Mouse (Mus musculus): ENCODE results near the gene Sox5. TPM values are rescaled to one million over a fixed set of nuclear protein-coding genes. Genes with fewer than 3 reads are reported as not detected.
A peak's percentile ranks its signal among the peaks of the same experiment; 100 is the strongest.

The Sox5 gene
- polyA plus RNA-seq, 1 experiment from 2014 or later: 14.1 TPM

DNA sequence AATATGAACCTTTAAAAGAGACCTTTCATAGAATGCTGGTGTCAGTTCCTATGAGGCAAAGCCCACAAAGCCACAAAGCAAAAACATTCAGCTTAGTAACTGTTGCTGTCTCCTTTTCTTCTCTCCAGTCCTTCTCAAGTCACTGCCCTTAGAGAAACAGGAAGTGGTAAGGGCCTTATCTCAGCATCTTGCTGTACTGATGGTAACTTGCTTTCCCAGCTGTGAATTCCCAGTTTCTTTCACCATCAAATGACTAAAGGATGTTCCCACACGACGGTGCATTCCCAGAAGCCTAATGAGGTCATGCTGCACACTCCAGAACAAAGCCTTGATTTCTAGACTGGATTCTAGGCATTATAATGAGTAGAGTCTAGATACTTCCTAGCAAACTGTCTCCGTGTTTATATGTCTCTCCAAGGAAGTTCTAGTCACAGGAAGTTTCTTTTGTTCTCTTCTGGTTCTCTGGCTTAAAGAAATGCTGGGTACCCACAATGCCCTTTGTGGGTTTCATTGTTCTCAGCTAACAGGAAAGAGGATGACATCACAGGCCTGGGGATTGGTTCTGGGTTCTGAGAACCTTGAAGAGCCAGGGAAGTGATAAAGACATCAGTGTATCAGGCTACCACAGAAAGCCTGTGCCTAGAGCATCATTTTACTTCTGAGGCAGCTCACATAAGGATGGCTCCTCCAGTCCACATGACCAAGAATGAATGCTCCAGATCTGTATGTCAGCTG is 111.2 kb downstream of the Sox5 start:
- no peak overlapping the region for H3K4me3 ChIP-seq (replicated peaks)
- no peaks in the 10 kb centered on the region for H3K27me3 ChIP-seq
- no peaks in the 10 kb centered on the region for H3K9me3 ChIP-seq (replicated peaks)
- 0 out of 2 replicates have a peak overlapping the region, but pooled peaks have one; percentile 11 for H3K27ac ChIP-seq
- H3K36me3 ChIP-seq: no peaks in the 10 kb centered on the region
- no peaks in the 10 kb centered on the region for H3K4me1 ChIP-seq
- ATAC-seq (replicated peaks; ENCODE audit: low FRiP score): no peak
- H3K4me2 ChIP-seq: no peak overlapping the region
- H3K9ac ChIP-seq: no peak overlapping the region
- 54% methylated on average over 3 of the region's 3 CpGs for WGBS

DNA sequence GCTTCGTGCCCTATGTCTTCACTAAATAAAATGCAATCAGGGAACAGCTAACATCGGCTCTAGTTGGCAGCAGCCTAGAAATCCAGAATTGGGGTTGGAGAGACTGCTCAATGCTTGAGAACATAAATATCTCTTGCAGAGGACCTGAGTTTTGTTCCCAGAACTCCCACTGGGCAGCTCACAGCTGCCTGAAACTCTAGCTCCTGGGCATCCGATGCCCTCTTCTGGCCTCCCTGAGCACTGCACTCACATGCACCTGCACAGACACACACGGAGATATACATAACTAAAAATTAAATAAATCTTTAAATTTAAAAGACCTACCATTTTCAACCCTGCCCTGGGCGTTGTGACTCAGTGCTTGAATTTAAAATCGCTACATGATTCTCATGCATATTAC is 115.2 kb downstream of the Sox5 start:
- 95% methylated on average over 6 of the region's 6 CpGs for WGBS
- Histone ChIP-seq H3K36me3 (no peaks in the 10 kb centered on the region), H3K4me2 (no peak overlapping the region), H3K27me3 (no peaks in the 10 kb centered on the region), H3K9ac (no peak overlapping the region), H3K4me1 (peaks cover under 1% of the 10 kb centered on the region; the same call in 1 of the 2 replicates), H3K27ac (no peak overlapping the region), H3K9me3 (replicated peaks) (no peaks in the 10 kb centered on the region), H3K4me3 (replicated peaks) (no peak overlapping the region)
- ATAC-seq (replicated peaks; ENCODE audit: low FRiP score): no peak

DNA sequence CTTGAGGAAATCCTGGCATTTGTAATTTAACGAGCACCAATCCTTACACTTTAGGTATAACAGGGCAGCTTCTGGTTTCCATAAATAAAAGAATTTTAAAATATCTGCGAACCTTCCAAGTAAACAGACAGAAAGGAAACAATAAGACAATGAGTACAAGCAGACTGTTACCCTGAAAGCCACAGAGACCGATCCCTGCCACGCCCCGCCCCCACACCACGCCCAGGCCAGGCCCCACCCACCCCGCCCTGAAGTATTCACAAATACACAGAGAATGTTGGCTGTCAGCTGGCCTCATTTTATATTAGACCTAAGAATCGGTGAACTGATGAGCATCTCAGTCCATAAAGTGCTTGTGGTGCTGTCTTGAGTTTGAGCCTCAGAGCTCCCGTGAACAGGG is 117.0 kb downstream of the Sox5 start:
- peaks cover 19% of the 10 kb centered on the region for H3K4me1 ChIP-seq
- H3K36me3 ChIP-seq: no peaks in the 10 kb centered on the region
- H3K27me3 ChIP-seq: no peaks in the 10 kb centered on the region
- no peaks in the 10 kb centered on the region for H3K9me3 ChIP-seq (replicated peaks)
- no peak for ATAC-seq (replicated peaks; ENCODE audit: low FRiP score)
- H3K9ac ChIP-seq: no peak overlapping the region
- H3K4me2 ChIP-seq: no peak overlapping the region
- WGBS: 81% methylated on average over 9 of the region's 9 CpGs
- no peak overlapping the region for H3K27ac ChIP-seq
- H3K4me3 ChIP-seq (replicated peaks): no peak overlapping the region

DNA sequence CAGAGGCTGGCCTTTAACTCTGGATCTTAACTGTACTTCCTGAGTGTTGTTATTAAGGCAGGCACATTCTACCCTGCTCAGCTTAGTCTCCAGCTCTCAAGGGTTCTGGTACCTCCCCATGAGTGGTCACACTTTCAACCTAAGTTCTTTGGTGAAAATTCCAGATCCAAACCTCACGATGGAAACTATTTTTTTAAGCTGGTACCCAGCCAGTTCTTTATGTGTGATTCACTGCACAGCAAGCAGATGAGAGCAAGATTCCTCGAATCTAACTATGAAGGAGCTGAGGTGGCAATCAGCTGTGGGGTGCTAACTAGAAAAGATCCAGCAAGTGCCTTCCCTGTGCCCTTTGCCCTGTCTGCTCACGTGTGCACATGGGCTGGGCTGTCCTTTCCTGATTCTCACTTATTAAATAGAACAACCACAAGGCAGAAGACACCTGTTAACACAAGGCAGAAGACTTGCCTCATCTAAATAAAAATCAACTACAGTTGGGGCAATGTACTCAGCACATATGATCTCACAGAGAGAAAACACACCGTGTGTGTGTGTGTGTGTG is 118.2 kb downstream of the Sox5 start:
- peaks cover 23% of the 10 kb centered on the region for H3K4me1 ChIP-seq
- no peak overlapping the region for H3K4me3 ChIP-seq (replicated peaks)
- H3K27ac ChIP-seq: no peak overlapping the region
- no peaks in the 10 kb centered on the region for H3K27me3 ChIP-seq
- no peak overlapping the region for H3K4me2 ChIP-seq
- ATAC-seq (replicated peaks; ENCODE audit: low FRiP score): no peak; the same call in 1 of the 2 replicates
- WGBS: 69% methylated on average over 4 of the region's 4 CpGs
- no peaks in the 10 kb centered on the region for H3K36me3 ChIP-seq
- H3K9ac ChIP-seq: no peak overlapping the region
- no peaks in the 10 kb centered on the region for H3K9me3 ChIP-seq (replicated peaks)

DNA sequence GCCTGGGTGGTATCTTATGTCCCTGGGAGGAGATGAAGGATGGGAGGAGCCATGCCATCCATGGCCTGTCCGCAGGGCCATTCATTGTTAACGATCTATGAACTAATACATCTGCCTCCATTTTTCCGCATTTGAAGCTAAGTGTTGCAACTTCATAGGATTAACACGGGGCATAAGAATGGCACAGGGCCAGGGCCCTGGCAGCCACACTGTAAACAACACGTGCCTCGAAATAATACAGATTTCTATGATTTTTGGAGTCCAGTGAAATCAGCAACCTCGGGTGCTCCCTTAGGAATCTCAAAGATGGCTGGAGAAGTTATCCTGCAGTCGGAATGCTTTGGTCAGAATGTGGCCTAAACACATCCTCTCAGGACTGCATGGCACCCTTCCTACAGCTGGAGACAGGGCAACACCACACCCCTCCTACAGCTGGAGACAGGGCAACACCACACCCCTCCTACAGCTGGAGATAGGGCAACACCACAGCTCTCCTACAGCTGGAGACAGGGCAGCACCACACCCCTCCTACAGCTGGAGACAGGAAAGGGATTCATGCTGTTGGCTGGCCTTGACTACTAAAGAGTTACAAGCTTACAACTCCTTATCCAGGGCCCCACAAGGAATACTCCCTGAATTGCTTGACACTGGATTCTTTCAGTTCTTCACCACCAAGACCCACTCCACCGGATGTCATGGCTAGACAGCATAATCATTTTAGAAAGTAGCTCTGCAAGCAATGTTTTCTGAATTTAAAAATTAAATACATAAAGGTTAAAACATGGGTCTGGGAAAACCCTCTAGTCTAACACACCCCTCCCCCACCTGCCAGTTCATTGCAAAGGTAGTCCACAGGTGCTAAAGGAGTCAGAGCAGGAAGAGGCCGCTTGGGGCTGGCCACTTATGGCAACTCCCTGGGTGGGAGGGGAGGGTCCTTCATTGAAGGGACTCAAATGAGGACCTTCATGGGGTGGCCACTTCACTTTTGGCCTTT is 122.4 kb downstream of the Sox5 start:
- Histone ChIP-seq H3K4me1 (peaks cover 23% of the 10 kb centered on the region), H3K9me3 (replicated peaks) (no peaks in the 10 kb centered on the region), H3K27ac (no peak overlapping the region), H3K36me3 (no peaks in the 10 kb centered on the region), H3K27me3 (no peaks in the 10 kb centered on the region), H3K9ac (no peak overlapping the region), H3K4me3 (replicated peaks) (no peak overlapping the region), H3K4me2 (no peak overlapping the region)
- 80% methylated on average over 10 of the region's 10 CpGs for WGBS
- peak; percentile 40; the same call in 1 of the 2 replicates for ATAC-seq (replicated peaks; ENCODE audit: low FRiP score)

DNA sequence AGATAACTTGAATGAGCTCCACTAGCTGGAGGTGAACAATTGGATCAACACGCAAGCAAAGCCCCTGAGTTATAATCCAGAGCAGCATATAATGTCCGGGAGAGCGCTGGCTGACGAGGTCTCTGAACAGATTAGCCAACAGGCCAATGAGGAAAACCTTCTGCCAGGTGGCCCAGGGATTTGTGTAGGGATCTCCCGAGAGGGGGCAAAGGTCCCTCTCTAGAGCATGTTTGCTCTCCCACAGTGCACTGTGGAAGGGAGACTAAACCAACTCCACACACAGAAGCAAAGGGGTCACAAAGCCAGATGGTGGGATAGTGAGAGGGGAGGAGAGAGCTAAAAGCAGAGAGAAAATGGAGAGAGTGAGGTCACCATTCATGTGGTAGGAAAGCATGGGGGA is 128.9 kb downstream of the Sox5 start:
- Histone ChIP-seq H3K9me3 (replicated peaks) (no peaks in the 10 kb centered on the region), H3K27ac (no peak overlapping the region), H3K4me3 (replicated peaks) (no peak overlapping the region), H3K4me1 (peaks cover 12% of the 10 kb centered on the region), H3K27me3 (no peaks in the 10 kb centered on the region), H3K4me2 (no peak overlapping the region), H3K9ac (no peak overlapping the region), H3K36me3 (no peaks in the 10 kb centered on the region)
- no peak for ATAC-seq (replicated peaks; ENCODE audit: low FRiP score)
- 79% methylated on average over 5 of the region's 5 CpGs for WGBS

DNA sequence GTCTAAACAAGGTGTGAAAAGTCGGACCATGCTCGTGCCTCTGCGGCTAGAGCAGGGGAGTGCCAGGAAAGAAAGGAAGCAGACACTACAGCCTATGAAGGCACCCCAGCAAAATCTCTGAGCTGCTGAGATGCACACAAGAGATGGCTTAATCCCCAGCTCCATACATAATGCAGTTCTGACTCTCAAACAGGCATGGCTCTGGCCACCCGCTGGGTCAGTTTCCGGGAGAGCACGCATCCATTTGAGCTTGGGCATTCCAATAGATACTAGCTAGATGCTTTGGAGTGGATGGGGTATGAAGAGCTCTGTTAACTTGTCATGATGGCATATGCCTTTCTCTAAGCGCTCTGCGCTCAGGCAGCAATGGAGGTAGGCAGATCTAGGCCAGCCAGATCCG is 132.9 kb downstream of the Sox5 start:
- H3K9me3 ChIP-seq (replicated peaks): no peaks in the 10 kb centered on the region
- no peaks in the 10 kb centered on the region for H3K36me3 ChIP-seq
- no peak overlapping the region for H3K9ac ChIP-seq
- ATAC-seq (replicated peaks; ENCODE audit: low FRiP score): no peak
- no peaks in the 10 kb centered on the region for H3K27me3 ChIP-seq
- peaks cover 18% of the 10 kb centered on the region for H3K4me1 ChIP-seq
- 60% methylated on average over 9 of the region's 9 CpGs for WGBS
- H3K4me2 ChIP-seq: no peak overlapping the region
- H3K4me3 ChIP-seq (replicated peaks): no peak overlapping the region
- peak overlapping the region; percentile 83 for H3K27ac ChIP-seq

DNA sequence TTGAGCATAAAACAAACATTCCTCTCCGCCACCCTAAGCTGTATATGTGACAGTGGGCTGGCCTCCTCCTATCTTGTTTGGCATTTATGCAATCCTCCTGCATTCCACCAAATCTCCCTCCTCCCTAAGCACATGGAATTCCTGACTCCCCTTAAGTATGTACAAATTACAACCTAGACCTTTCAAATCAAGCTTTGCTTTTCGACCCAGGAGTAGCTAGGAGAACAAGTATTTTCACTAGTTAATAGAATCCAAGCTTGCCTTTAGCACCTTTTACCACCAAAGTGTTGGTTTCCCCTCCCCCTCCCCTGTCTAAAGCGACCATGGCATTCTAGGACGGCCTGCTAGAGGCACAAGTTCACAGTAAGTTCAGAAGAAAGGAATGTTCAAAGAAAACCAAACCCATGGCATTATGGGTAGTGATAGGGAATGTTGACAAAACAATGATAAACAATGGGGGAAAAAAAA is 133.6 kb downstream of the Sox5 start:
- Histone ChIP-seq H3K4me2 (0 out of 2 replicates have a peak overlapping the region, but pooled peaks have one; percentile 1), H3K36me3 (no peaks in the 10 kb centered on the region), H3K4me1 (peaks cover 24% of the 10 kb centered on the region), H3K27ac (peak overlapping the region; percentile 83), H3K4me3 (replicated peaks) (no peak overlapping the region), H3K9me3 (replicated peaks) (no peaks in the 10 kb centered on the region), H3K9ac (no peak overlapping the region), H3K27me3 (no peaks in the 10 kb centered on the region)
- peak; percentile 53 for ATAC-seq (replicated peaks; ENCODE audit: low FRiP score)
- 12% methylated on average over 4 of the region's 4 CpGs for WGBS

DNA sequence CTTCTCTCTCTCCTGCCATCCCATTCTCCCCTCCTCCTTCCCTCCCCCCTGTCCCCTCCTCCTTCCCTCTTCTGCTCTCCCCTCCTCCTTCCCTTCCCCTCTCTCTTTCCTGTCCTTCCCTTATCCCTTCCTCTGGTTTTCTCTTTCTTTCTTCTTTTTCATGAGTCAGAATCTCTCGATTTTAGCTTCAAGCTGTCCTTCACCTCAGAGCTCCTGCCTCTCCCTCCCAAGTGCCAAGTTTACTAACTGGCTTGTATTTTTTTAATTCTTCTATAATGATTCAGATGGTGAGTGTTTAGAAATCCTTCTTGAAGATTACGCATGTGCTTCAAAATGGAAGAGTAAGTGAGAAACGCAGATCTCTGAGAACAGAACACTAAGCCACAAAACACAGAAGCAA is 135.4 kb downstream of the Sox5 start:
- H3K9me3 ChIP-seq (replicated peaks): no peaks in the 10 kb centered on the region
- ATAC-seq (replicated peaks; ENCODE audit: low FRiP score): no peak
- no peak overlapping the region for H3K27ac ChIP-seq
- 87% methylated on average over 3 of the region's 3 CpGs for WGBS
- peaks cover 33% of the 10 kb centered on the region for H3K4me1 ChIP-seq
- no peak overlapping the region for H3K4me3 ChIP-seq (replicated peaks)
- H3K4me2 ChIP-seq: no peak overlapping the region
- no peaks in the 10 kb centered on the region for H3K27me3 ChIP-seq
- no peaks in the 10 kb centered on the region for H3K36me3 ChIP-seq
- H3K9ac ChIP-seq: no peak overlapping the region

DNA sequence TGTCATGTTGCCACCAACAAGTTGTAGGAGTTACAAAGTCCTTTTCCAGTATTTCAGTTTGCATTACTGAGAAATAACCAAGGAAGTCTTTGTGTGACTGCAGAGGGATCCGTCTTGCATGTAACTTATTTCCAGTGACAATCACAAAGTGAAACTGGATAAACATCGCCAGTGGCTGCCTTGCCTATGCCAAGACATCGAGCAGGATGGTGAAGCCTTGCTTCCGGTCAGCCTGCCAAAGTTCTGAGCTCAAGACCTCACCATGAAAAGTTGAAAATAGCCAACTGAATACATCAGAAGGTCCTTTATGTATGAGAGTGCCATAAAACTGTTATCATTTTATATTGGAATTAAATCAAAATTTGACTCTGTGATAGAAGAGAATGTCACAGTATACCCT is 136.0 kb downstream of the Sox5 start:
- H3K4me1 ChIP-seq: peaks cover 36% of the 10 kb centered on the region
- no peaks in the 10 kb centered on the region for H3K9me3 ChIP-seq (replicated peaks)
- H3K27me3 ChIP-seq: no peaks in the 10 kb centered on the region
- no peaks in the 10 kb centered on the region for H3K36me3 ChIP-seq
- ATAC-seq (replicated peaks; ENCODE audit: low FRiP score): no peak
- H3K27ac ChIP-seq: no peak overlapping the region
- H3K4me2 ChIP-seq: no peak overlapping the region
- no peak overlapping the region for H3K9ac ChIP-seq
- H3K4me3 ChIP-seq (replicated peaks): no peak overlapping the region
- 92% methylated on average over 4 of the region's 4 CpGs for WGBS

DNA sequence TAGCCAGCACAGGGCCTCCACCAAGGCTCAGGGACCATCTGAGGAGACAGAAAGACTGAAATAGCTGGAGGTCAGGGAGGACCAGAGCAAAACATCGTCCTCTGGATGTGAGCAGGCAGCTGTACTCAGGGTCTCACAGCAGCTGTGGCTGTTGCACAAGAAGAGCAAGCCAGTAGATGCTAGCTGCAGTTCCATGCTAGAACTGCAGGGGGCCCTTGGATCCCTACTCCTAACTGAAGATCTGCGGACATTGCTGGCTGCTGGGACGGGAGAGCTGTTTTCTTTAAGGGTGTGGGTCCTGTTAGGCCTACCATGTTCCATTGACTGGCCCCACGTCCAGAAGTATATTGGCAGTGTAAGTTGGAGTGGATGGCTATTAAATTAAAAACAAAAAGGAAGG is 137.1 kb downstream of the Sox5 start:
- no peaks in the 10 kb centered on the region for H3K9me3 ChIP-seq (replicated peaks)
- ATAC-seq (replicated peaks; ENCODE audit: low FRiP score): no peak
- no peak overlapping the region for H3K27ac ChIP-seq
- H3K4me1 ChIP-seq: peaks cover 36% of the 10 kb centered on the region
- H3K36me3 ChIP-seq: no peaks in the 10 kb centered on the region
- H3K9ac ChIP-seq: no peak overlapping the region
- no peak overlapping the region for H3K4me2 ChIP-seq
- no peak overlapping the region for H3K4me3 ChIP-seq (replicated peaks)
- H3K27me3 ChIP-seq: no peaks in the 10 kb centered on the region
- WGBS: 66% methylated on average over 4 of the region's 4 CpGs

DNA sequence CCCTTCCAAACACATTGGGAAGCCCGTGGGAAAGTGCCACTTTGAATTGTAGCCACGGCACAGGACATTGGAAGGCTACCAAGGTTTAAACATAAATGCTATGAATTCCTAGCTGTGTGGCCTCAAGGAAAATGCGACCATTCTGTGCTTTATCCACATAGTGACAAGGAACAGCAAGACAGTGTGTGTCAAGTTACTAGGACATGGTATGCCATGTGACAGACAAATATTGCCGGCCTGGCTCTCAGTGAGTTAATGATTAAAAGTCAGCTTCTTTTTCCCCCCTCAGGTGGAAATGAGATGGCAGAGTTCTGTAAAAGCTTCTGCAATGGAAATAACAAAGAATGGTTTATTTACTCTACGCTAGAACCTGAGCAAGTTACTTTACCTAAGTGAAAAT is 138.2 kb downstream of the Sox5 start:
- Histone ChIP-seq H3K27ac (no peak overlapping the region), H3K27me3 (no peaks in the 10 kb centered on the region), H3K9me3 (replicated peaks) (no peaks in the 10 kb centered on the region), H3K9ac (no peak overlapping the region), H3K4me2 (no peak overlapping the region), H3K36me3 (no peaks in the 10 kb centered on the region), H3K4me1 (peaks cover 31% of the 10 kb centered on the region), H3K4me3 (replicated peaks) (no peak overlapping the region)
- WGBS: 74% methylated on average over 5 of the region's 5 CpGs
- ATAC-seq (replicated peaks; ENCODE audit: low FRiP score): no peak

All from kidney, embryonic 15.5 days (tissue).